Comparison of ENCODE assay signal across 8 mouse cellular contexts in the genomic region with DNA sequence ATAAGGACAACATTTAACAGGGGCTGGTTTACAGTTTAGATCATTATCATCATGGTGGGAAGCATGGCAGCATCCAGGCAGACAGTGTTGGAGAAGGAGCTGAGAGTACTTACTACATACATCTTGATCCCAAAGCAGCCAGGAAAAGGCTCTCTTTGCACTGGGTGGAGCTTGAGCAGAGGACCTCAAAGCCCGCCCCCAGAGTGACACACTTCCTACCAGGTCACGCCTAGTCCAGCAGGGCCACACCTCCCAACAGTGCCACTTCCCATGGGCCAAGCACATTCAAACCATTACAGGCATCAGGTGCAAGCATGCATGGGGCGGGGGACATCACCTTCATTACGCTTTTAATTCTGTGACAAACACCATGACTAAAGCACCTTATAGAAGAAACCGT. TPM values are rescaled to one million over a fixed set of nuclear protein-coding genes. Genes with fewer than 3 reads are reported as not detected.
A peak's percentile ranks its signal among the peaks of the same experiment; 100 is the strongest.
DNase-seq lines count a peak whose midpoint lies in the region; ATAC-seq lines count a peak whose summit lies in the region.

No protein-coding gene starts in this region.

- peak; percentile 62 for DNase-seq in embryo, embryonic 10 days (ENCODE audit: low spot score)
- DNase-seq in embryo, embryonic 9.5 days (ENCODE audit: extremely low spot score): no peak
- DNase-seq in ZHBTc4 (ENCODE audit: low read depth, low spot score): peak; percentile 90
- peak; percentile 31 to 55 for DNase-seq in heart, postnatal 14 days
- peak; percentile 88 for DNase-seq in lung, postnatal 10 days
- peak; percentile 50 for DNase-seq in yolk sac, embryonic 10.5 days (ENCODE audit: low spot score)
- no peak for DNase-seq in urinary bladder, postnatal 10 days (ENCODE audit: low spot score)
- DNase-seq in forebrain, embryonic 11.5 days (ENCODE audit: low spot score): no peak

- no peak overlapping the region for H3K4me2 ChIP-seq in forebrain, embryonic 11.5 days (ENCODE audit: low read depth, low read length, severe bottlenecking)

- intact Hi-C loops in heart, postnatal 14 days (cut with DNase I): no loop called here

- no peak for ATAC-seq in forebrain, embryonic 11.5 days (replicated peaks; ENCODE audit: low FRiP score)

- no peaks in the 10 kb centered on the region for H3K9me3 ChIP-seq in forebrain, embryonic 11.5 days (ENCODE audit: control insufficient read depth, low read length)

- peaks cover 14% of the 10 kb centered on the region for H3K4me1 ChIP-seq in forebrain, embryonic 11.5 days (replicated peaks; ENCODE audit: control insufficient read depth, insufficient read depth, low read length)

- H3K9ac ChIP-seq in forebrain, embryonic 11.5 days (ENCODE audit: low read length): no peak overlapping the region

- H3K27ac ChIP-seq in forebrain, embryonic 11.5 days (ENCODE audit: low read depth, low read length): no peak overlapping the region

- no peaks in the 10 kb centered on the region for H3K36me3 ChIP-seq in forebrain, embryonic 11.5 days (ENCODE audit: control insufficient read depth, insufficient read depth, low read length)

- WGBS in forebrain, embryonic 11.5 days: 42% methylated on average over 5 of the region's 5 CpGs

- no peak overlapping the region for H3K4me3 ChIP-seq in forebrain, embryonic 11.5 days (ENCODE audit: low read depth, low read length)

- H3K27me3 ChIP-seq in forebrain, embryonic 11.5 days (ENCODE audit: control insufficient read depth, insufficient read depth, low read length): no peaks in the 10 kb centered on the region

RNA-seq across cellular contexts. Expression of a gene that starts 2.2 kb away (rescaled TPM):
- 10 to 100 TPM; 44.6 to 47.8 TPM for total RNA-seq in heart, postnatal 14 days (2021)
- polyA plus RNA-seq in forebrain, embryonic 11.5 days (2014; fragmentation: Nextera tagmentation; extraction: Ambion mirVana): 84.2 and 86.3 TPM in 2 replicates

RNA-seq across cellular contexts. Expression of a gene that starts 10.7 kb away (rescaled TPM):
- total RNA-seq in heart, postnatal 14 days (2021): 10 to 100 TPM; 55.1 to 56.3 TPM
- polyA plus RNA-seq in forebrain, embryonic 11.5 days (2014; fragmentation: Nextera tagmentation; extraction: Ambion mirVana): 34.5 and 34.9 TPM in 2 replicates

RNA-seq across cellular contexts. Expression of a gene that starts 42.3 kb away (rescaled TPM):
- 1 to 10 TPM; 4.5 to 4.9 TPM for total RNA-seq in heart, postnatal 14 days (2021)
- 4.8 and 7.2 TPM in 2 replicates for polyA plus RNA-seq in forebrain, embryonic 11.5 days (2014; fragmentation: Nextera tagmentation; extraction: Ambion mirVana)

RNA-seq across cellular contexts. Expression of a gene that starts 42.5 kb away (rescaled TPM):
- total RNA-seq in heart, postnatal 14 days (2021): 10 to 100 TPM in 1 of 2 experiments, 1 to 10 TPM in 1; 7.0 to 11.4 TPM
- 57.9 and 61.1 TPM in 2 replicates for polyA plus RNA-seq in forebrain, embryonic 11.5 days (2014; fragmentation: Nextera tagmentation; extraction: Ambion mirVana)

RNA-seq across cellular contexts. Expression of a gene that starts 53.7 kb away (rescaled TPM):
- total RNA-seq in heart, postnatal 14 days (2021): 10 to 100 TPM; 27.0 to 31.6 TPM
- 116 and 119 TPM in 2 replicates for polyA plus RNA-seq in forebrain, embryonic 11.5 days (2014; fragmentation: Nextera tagmentation; extraction: Ambion mirVana)

Comparison
In these comparisons a context has a peak if more than half of its experiments do, and no peak if none do; other contexts are left out.
1. DNase-seq: peak in embryo, embryonic 10 days (single experiment), ZHBTc4 (single experiment), heart, postnatal 14 days (2 of 2), lung, postnatal 10 days (single experiment) and yolk sac, embryonic 10.5 days (single experiment); none in embryo, embryonic 9.5 days (single experiment), urinary bladder, postnatal 10 days (single experiment) and forebrain, embryonic 11.5 days (single experiment).